Mouse (Mus musculus) heart, postnatal 25 days (tissue): ENCODE measurements at regions not wholly inside any gene's neighbourhood (a gene's known extent, or its start where the extent isn't known, plus 50 kb on each side); places are given as distances from the start of the nearest gene placed in this dataset.

ENCODE experiments used
- DNase-seq: peaks from one replicate; pipeline ENCODE4 v3.0.0; 2022; ENCODE audit warnings: low spot score
- intact Hi-C: fragments of 180-260 bp; cut with DNase I; formaldehyde crosslinking; loops from one replicate; pipeline ENCODE4 v1.15.1; 2025

DNA sequence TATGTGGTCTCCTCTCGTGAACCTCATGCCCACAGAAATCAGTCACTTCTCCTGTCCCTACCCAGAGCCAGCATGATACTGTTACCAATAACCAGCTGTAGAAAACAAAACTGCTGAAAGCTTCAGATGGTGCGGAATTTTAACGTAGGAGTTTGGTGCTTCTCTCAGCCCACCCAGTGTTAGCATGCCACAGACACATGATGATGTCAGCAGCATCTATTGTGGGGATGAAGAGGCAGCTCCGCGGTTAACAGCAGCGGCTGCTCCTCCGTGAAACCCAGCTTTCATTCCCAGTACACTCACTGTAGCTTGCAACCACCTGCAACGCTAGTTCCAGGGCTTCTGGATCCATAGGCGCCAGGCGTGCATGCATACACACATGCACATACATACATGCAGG lies 83.5 kb upstream of the Ctnnb1 start:
- intact Hi-C loops, result no loop called here
- DNase-seq, result no peak

DNA sequence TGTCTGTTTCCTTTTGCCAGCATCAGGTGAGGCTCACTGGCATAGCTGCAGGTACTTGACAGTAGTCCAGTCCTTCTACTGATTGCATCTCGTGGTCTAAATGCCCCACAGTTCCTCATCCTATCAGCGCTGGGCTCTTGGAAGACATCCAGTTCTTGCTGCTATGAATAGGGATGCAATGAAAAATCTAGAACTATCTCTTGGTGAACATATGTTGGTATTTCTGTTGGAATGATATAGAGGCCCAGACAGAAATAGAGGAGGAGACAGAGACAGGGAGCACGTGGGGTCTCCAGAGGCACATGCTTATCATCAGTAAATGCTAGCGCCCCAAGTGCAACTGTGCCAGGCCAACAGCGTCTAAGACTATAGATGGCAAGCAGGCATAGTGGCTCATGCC lies 81.4 kb upstream of the Ctnnb1 start:
- no peak for DNase-seq
- intact Hi-C loops, result no loop called here

DNA sequence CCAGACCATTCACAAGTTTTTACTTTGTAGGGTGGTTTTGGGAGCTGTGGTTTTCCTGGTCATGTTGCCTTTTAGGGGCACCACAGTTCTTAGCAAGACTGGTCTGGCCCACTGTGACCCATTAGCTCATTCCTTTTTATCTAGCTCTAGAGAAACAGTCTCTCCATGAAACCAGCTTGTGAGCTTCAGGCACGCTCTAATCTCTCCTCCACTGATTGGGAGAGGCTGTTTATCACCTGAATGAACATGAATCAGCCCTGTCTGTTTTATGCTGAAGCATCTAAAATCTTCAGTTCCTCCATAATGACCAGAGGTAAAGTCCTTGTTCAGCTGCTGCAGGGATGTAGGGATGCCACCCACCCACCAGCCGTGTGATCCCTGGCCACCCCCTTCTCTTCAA lies 80.1 kb upstream of the Ctnnb1 start:
- intact Hi-C loops, result no loop called here
- DNase-seq, result no peak

- DNase-seq, result no peak
- intact Hi-C loops, result loop anchor here (2.0 to 5.0 kb wide), 3 partner anchors 71 to 158 kb away; no protein-coding TSS in a partner anchor
These were observed 78.9 kb upstream of the Ctnnb1 start for GRCm38 (mm10) chr9:120850092-120850491.

GRCm38 (mm10) chr9:120851914-120852313 lies 77.1 kb upstream of the Ctnnb1 start:
- intact Hi-C loops, result loop anchor here (2.0 to 5.0 kb wide), 3 partner anchors 73 to 160 kb away; no protein-coding TSS in a partner anchor
- DNase-seq, result no peak

DNA sequence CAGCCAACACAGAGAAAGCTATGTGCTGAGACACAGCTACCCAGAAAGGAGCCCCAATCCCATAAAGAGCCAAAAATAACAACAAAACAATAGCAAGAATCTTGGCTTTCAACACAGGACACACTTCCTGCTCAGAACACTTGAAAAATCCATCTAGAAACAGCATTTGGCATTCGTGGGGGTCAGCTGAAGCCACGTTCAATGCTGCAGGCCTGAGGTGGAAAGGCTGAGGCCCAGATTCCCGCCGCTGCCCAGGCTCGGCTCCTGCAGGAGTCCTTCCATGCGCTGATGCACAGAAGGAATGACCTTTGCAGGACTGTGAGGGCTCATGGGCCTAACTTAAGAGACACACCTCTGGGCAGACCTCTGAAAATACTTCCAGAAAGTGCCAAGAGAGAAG lies 76.4 kb upstream of the Ctnnb1 start:
- peak; percentile 44 for DNase-seq
- intact Hi-C loops, result loop anchor here (5.0 kb wide), 2 partner anchors 80 to 160 kb away; no protein-coding TSS in a partner anchor

- intact Hi-C loops, result loop anchor here (5.0 kb wide), 2 partner anchors 79 to 161 kb away; no protein-coding TSS in a partner anchor
- DNase-seq, result no peak
These were observed 75.9 kb upstream of the Ctnnb1 start for GRCm38 (mm10) chr9:120853032-120853597.

GRCm38 (mm10) chr9:120854351-120854750 lies 74.7 kb upstream of the Ctnnb1 start:
- DNase-seq, result peak; percentile 42
- intact Hi-C loops, result loop anchor here (5.0 kb wide), 2 partner anchors 78 to 162 kb away; no protein-coding TSS in a partner anchor

DNA sequence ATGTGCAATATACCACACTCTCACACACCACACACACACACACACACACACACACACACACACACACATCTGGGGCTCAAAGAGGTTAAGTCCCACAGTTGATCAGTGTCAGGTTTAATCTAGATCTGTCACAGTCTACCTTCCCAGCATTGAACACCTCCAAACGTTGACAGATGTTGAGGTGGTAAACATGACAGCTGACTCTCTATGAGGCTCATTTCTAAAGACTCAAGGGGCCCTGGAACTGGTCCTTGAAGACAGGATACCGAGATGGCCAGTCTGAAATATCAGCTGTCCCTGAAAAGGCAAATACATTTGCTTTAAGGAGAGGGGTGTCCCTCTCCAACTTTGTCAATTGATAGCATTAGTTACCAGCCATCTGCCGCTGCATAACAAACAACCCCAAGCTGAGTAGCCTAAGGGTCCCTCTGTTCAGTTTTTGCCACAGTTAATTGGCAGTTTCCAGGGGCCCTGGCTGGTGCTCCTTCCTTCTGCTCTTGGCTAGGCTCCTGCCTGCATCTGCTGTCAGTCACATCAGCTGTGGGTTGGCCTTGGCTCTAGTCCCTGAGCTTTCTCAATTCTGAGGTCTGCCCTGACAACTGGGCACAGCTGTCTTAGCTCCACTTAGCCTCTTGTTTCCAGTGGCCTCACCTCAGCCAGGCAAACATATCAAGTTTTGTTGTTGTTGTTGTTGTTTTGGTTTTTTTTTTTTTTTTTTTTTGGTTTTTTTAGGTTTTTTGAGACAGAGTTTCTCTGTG lies 73.5 kb upstream of the Ctnnb1 start:
- DNase-seq, result peak; percentile 26
- intact Hi-C loops, result no loop called here

DNA sequence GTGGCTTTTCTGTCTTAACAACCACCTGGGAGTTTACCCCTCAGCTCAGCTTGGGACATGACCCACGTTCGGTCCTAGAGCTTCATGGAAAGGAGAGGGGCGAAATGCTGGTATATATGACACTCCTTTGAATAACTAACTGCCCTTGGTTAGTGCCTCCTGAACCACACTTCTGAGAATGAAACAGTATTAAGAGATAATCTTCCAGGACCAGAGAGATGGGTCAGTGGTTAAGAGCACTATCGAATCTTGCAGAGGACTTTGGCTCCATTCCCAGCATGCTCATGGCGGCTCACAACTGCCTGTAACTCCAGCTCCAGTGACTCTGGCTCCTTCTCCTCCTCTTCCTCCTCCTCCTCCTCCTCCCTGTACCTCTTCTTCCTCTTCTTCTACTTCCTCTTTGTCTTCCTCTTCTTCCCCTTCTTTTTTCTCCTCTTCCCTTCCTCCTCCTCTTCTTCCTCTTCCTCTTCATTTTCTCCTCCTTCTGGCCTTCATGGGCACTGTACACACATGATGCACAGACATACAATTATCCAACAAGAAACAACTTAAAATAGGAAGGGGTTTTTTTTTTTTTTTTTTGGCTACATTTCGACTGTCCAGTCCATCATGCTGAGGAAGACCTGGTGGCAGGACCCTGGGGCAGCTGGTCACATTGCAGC lies 71.0 kb upstream of the Ctnnb1 start:
- intact Hi-C loops, result no loop called here
- DNase-seq, result no peak

DNA sequence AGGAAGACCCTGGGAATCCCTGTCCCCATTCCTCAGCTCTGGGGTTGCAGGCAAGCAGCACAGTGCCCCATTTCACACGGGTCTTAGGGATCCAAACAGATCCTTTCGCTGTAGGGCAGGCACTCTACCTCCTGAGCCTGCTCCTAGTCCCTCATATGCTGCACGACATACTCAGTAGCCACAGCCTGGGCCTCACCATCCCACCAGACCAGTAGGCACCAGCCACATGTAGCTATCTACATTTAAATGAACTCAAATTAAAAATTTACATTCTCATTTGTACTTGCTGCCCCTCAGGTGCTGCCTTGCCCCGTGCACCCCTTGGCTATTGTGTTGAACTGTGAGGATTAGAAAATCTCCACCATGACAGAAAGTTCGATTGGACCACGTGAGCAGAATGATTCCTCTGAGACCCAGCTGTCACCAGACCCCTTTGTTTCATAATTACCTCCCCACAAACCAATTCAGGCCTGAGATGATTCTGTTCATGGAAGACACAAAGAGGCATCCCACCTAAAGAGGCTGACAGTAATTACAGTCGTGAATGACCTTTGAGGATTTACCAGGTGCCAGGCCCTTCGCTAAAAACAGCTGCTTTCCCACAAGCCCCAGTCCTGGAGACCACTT lies 67.9 kb upstream of the Ctnnb1 start:
- intact Hi-C loops, result no loop called here
- DNase-seq, result no peak

DNA sequence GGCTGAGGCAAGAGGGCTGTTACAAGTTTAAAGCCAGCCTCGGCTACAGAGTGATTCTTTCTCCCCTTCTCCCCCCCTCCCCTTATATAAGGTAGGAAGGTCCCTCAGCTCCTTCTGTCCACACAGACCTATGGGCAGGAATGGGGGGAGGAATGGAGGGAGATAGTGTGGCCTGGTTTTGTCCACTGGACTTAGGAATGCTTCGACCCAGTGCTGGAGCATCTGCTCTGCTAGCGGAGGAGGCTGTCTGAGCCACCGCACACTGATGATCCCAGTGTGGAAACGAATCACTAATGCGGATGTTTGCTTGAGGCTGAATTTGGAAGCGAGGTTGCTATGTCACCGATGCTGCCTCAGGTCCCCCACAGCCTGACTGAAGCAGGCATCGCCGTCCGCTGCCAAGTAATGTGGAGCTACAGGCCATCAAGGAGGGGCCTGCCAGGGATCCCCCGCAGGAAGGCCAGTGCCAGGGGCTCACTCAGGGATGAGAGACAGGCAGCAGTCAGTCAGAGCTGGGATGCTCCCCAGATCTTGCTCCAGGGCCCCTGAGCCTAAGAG lies 67.1 kb upstream of the Ctnnb1 start:
- no peak for DNase-seq
- intact Hi-C loops, result no loop called here

- intact Hi-C loops, result no loop called here
- no peak for DNase-seq
These were observed 64.6 kb upstream of the Ctnnb1 start for GRCm38 (mm10) chr9:120864410-120864809.

GRCm38 (mm10) chr9:120866251-120866650 lies 62.8 kb upstream of the Ctnnb1 start:
- no peak for DNase-seq
- intact Hi-C loops, result loop anchor here (5.0 kb wide), 2 partner anchors 89 to 264 kb away; no protein-coding TSS in a partner anchor

- intact Hi-C loops, result loop anchor here (5.0 kb wide), 2 partner anchors 89 to 264 kb away; no protein-coding TSS in a partner anchor
- no peak for DNase-seq
These were observed 62.3 kb upstream of the Ctnnb1 start for GRCm38 (mm10) chr9:120866709-120867108.

DNA sequence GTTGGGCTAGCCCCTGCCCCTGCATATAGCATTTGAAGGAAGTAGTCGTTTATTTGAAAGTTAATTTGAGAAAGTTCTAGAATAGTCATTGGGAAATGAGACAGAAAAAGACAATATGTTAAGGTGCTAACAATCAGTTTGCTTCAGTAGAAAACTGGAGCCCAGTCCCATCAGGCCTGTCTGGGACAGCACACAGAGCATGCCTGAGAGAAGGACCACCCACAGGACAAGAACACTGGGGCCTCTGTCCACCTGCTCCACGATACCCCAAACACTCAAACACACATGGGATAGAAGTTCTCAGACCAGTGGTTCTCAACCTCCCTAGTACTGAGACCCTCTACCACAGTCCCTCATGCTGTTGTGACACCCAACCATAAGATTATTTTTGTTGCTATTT lies 61.2 kb upstream of the Ctnnb1 start:
- no peak for DNase-seq
- intact Hi-C loops, result loop anchor here (5.0 kb wide), 2 partner anchors 91 to 266 kb away; no protein-coding TSS in a partner anchor

DNA sequence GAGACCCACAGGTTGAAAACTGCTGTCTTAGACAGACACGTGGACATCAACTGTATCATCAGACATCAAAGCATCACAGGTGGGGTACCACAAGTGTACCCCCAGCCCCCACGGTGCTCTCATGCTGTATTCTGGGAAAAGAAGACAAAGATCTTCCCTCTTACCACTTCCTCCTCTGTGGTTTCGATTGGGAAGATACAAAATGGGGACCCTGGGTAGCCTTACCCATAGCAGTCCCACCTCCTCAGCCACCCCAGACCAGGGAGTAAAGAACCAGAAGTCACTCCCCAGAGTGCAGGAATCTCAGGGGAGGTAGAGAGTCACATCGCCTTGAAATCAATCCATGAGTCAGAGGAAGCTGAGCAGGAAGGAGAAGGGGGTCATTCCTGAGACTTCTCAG lies 60.7 kb upstream of the Ctnnb1 start:
- intact Hi-C loops, result loop anchor here (5.0 kb wide), 2 partner anchors 91 to 266 kb away; no protein-coding TSS in a partner anchor
- DNase-seq, result no peak

DNA sequence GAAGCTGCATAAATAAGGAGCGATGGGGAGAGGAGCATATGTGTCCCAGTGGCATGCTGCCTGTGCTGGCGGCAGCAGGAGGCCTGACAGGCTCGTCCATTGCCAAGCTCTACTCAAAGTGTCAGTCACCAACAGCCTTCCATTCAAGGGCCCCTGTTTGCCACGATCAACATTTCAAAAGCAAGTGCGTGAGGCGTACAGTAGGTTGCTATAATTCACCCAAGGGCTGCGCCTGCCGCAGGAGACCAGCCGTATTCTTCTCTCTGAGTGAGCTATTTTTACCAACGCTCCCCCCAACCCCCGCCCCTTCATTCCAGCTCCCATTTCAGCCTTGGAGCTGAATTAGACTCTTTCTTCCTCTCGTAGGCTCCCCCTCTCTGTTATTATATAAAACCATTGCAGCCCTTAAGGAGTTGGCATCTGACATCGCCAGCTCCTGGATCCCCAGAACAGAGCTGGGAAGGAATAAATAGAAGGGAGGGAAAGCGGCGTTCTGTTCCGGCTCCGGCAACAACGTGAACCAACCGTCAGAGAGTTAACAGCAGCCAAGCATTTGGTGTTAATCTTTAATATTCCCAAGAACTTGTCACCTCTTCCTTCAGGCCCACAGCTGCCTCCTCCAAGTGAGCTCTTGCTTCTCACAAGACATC lies 59.5 kb upstream of the Ctnnb1 start:
- no peak for DNase-seq
- intact Hi-C loops, result loop anchor here (5.0 kb wide), 2 partner anchors 92 to 267 kb away; no protein-coding TSS in a partner anchor

DNA sequence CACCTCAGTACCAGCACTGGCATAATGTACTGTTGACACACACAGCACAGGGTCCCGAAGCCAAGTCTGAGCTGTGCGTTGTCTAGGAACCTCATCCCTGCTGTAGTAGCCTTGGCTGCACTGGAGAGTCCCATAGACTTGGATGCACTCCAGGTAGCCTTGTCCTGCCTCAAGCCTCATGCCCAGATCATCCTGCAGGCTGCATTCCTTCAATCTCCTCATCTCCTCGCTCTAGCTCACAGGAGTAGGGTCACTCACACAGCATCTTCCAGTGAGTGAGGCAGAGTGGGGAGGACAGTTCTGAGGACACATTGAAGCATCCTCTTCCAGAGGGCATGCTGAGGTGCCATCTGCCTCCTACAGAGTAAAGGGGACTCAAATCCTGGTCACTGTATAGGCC lies 55.7 kb upstream of the Ctnnb1 start:
- intact Hi-C loops, result no loop called here
- DNase-seq, result no peak
